Mouse (Mus musculus): ENCODE measurements around the gene Defb45. TPM values are rescaled to one million over a fixed set of nuclear protein-coding genes. Genes with fewer than 3 reads are reported as not detected.

Defb45 gene
- polyA plus RNA-seq, 1 experiment from 2014 or later = not detected

Other genes starting within 250 kb of the Defb45 start
- 0.45 and 0.49 TPM in 2 replicates for gene Nrsn2, start 222.8 kb downstream of the Defb45 start, polyA plus RNA-seq (2014; fragmentation: Nextera tagmentation; extraction: Ambion mirVana)
- 8.5 and 9.8 TPM in 2 replicates for gene Sox12, start 201.3 kb downstream of the Defb45 start, polyA plus RNA-seq (2014; fragmentation: Nextera tagmentation; extraction: Ambion mirVana)
- gene Zcchc3, start 184.4 kb downstream of the Defb45 start, polyA plus RNA-seq (2014; fragmentation: Nextera tagmentation; extraction: Ambion mirVana) = 41.6 and 44.6 TPM in 2 replicates
- gene 6820408C15Rik, start 183.8 kb downstream of the Defb45 start, polyA plus RNA-seq (2014; fragmentation: Nextera tagmentation; extraction: Ambion mirVana) = 0.31 and 1.1 TPM in 2 replicates
- not detected in 2 replicates for gene Defb23, start 134.8 kb downstream of the Defb45 start, polyA plus RNA-seq (2014; fragmentation: Nextera tagmentation; extraction: Ambion mirVana)
- not detected in 2 replicates for gene Defb20, start 122.3 kb downstream of the Defb45 start, polyA plus RNA-seq (2014; fragmentation: Nextera tagmentation; extraction: Ambion mirVana)
- gene Defb22, start 109.3 kb downstream of the Defb45 start, polyA plus RNA-seq (2014; fragmentation: Nextera tagmentation; extraction: Ambion mirVana) = not detected in 2 replicates
- not detected in 2 replicates for gene Defb26, start 87.7 kb downstream of the Defb45 start, polyA plus RNA-seq (2014; fragmentation: Nextera tagmentation; extraction: Ambion mirVana)
- gene Defb28, start 81.1 kb downstream of the Defb45 start, polyA plus RNA-seq (2014; fragmentation: Nextera tagmentation; extraction: Ambion mirVana) = not detected in 2 replicates
- gene Defb29, start 59.3 kb downstream of the Defb45 start, polyA plus RNA-seq (2014; fragmentation: Nextera tagmentation; extraction: Ambion mirVana) = not detected in 2 replicates
- not detected in 2 replicates for gene Gm17416, start 30.1 kb downstream of the Defb45 start, polyA plus RNA-seq (2014; fragmentation: Nextera tagmentation; extraction: Ambion mirVana)
- gene Defb21, start 26.7 kb downstream of the Defb45 start, polyA plus RNA-seq (2014; fragmentation: Nextera tagmentation; extraction: Ambion mirVana) = not detected in 2 replicates
- gene Defb19, start 19.1 kb downstream of the Defb45 start, polyA plus RNA-seq (2014; fragmentation: Nextera tagmentation; extraction: Ambion mirVana) = not detected in 2 replicates
- not detected in 2 replicates for gene Defb36, start 4.9 kb upstream of the Defb45 start, polyA plus RNA-seq (2014; fragmentation: Nextera tagmentation; extraction: Ambion mirVana)
- gene Defb25, start 23.7 kb upstream of the Defb45 start, polyA plus RNA-seq (2014; fragmentation: Nextera tagmentation; extraction: Ambion mirVana) = not detected in 2 replicates
- gene Rem1, start 27.6 kb upstream of the Defb45 start, polyA plus RNA-seq (2014; fragmentation: Nextera tagmentation; extraction: Ambion mirVana) = 1.2 and 1.6 TPM in 2 replicates
- 88.6 and 92.1 TPM in 2 replicates for gene H13, start 70.1 kb upstream of the Defb45 start, polyA plus RNA-seq (2014; fragmentation: Nextera tagmentation; extraction: Ambion mirVana)
- 31.5 and 37.1 TPM in 2 replicates for gene Mcts2, start 87.6 kb upstream of the Defb45 start, polyA plus RNA-seq (2014; fragmentation: Nextera tagmentation; extraction: Ambion mirVana)
- gene Id1, start 136.9 kb upstream of the Defb45 start, polyA plus RNA-seq (2014; fragmentation: Nextera tagmentation; extraction: Ambion mirVana) = 52.7 and 56.3 TPM in 2 replicates
- gene Cox4i2, start 154.8 kb upstream of the Defb45 start, polyA plus RNA-seq (2014; fragmentation: Nextera tagmentation; extraction: Ambion mirVana) = 6.7 and 8.5 TPM in 2 replicates
- gene Bcl2l1, start 232.3 kb upstream of the Defb45 start, polyA plus RNA-seq (2014; fragmentation: Nextera tagmentation; extraction: Ambion mirVana) = 61.7 and 69.3 TPM in 2 replicates
- 107 and 118 TPM in 2 replicates for gene Tpx2, start 248.6 kb upstream of the Defb45 start, polyA plus RNA-seq (2014; fragmentation: Nextera tagmentation; extraction: Ambion mirVana)

Measured in liver, embryonic 11.5 days (tissue).